Mouse (Mus musculus) spleen, adult 12 weeks (tissue): ENCODE measurements around the gene Cd276.
A peak's percentile ranks its signal among the peaks of the same experiment; 100 is the strongest.
"Not testable (repeated sequence)": the region's sequence is repeated elsewhere in the genome, so short reads cannot be mapped to it uniquely, and the experiment has no call there.

ENCODE experiments used
- DNase-seq: peaks from one replicate; pipeline ENCODE4 v3.0.0; 2022; ENCODE audit warnings: low spot score

Cd276 gene

DNA sequence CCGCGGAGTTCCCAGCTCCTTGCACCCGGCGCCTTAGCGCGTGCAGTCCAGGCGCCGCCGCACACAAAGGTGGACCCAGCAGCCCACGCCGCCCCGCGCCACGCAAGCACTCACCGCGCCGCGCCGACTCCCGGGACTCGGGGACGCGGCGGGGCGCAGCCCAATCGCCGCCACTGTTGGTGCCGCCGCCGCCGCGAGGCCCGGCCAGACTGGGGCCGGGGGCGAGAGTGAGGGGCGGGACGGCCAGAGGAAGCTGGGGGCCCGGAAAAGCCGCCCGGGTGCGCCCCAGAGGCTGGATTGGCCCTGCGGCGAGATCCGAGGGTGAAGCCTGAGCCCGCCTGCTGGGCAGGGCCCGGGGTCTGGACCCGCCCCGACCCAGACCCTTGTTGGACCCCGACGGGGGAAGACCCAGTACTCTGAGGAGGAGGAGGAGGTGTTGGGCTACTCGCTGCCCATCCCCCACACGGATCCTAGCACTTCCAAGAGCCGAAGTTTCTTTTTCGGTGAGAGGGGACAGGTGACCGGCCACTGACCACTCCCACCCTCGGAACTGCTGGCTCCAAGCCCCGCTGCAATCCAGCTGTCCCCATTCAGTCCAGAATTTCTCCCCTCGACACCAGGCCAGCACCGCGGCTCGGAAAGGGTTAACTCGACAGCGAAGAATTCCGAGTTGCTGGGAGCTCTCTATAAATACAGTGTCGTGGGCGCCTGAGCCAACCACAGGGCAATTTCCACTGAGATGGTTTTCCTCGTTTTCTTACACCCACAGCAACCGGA lies at the start of gene Cd276:
TSS of gene Cd276 (minus strand) at position 530 of the 777 bp plus-strand sequence.
- no peak for DNase-seq

DNA sequence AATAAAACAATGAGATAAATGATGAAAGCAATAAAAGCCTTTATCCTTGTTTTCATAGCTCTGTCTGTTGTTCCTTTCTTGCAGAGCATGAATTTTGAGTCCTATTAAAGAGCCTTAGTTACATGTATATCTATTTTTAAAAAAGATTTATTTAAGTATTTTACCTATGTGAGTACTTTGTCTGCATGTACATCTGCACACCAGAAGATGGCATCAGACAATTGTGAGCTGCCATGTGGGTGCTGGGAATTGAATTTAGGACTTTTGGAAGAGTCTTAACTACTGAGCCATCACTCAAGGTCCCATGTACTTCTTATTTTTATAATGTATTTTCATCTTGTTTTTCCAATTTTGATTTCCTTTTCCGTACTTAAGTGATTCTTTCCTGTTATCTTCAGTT lies 40.1 kb upstream of the Cd276 start:
- DNase-seq, result no peak

DNA sequence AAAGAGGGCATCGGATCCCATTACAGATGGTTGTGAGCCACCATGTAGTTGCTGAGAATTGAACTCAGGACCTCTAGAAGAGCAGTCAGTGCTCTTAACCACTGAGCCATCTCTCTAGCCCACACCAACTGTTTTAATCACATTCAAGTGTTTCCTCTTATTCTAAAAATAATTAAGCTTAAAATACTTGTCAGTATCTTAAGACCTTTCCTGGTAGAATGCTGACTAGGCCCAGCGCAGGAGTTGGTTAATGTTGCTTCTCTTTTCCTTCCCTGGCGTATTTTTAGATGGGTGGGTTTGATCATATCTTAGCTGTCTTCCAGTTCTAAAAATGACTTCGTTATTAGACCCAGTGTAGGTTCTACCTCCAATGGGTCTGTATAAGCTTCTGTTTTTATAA lies 33.4 kb upstream of the Cd276 start:
- DNase-seq, result no peak

DNA sequence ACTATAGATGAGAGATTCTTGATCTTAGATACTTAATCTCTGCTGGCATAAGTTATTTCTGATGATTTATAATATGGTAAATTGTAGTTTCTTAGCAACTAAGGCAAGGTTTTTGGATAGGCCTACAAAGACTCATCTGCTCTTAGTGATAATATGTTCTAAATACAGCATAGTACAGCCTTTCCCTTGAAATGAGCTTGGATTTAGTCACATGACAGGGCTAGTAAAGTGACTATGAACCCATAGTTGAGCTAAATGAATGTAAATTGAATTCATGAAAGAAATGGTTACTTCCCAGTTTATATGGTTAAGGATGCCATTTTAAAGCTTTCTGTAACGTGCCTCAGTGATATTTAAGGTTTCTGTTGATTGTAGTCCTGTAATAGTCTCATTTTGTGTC lies 29.1 kb upstream of the Cd276 start:
- no peak for DNase-seq

DNA sequence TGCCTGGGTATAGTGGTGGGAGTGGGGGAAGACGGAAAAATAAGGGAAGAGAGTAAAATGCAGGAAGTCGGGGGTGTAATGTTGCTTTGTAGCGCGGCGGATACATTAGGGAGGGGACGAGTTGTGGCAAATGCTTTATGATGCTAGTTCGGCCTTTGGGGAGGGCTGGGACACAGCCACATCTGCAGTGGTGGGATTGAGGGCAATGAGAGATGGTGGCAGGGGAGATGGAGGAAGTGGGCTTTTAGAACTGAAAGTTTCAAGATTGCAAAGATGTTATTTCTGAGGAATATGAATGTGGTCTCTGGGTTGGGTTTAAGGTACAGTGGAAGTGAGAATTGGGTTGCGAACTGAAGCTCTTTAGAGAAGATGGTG lies 28.0 kb upstream of the Cd276 start:
- DNase-seq, result peak; percentile 17

DNA sequence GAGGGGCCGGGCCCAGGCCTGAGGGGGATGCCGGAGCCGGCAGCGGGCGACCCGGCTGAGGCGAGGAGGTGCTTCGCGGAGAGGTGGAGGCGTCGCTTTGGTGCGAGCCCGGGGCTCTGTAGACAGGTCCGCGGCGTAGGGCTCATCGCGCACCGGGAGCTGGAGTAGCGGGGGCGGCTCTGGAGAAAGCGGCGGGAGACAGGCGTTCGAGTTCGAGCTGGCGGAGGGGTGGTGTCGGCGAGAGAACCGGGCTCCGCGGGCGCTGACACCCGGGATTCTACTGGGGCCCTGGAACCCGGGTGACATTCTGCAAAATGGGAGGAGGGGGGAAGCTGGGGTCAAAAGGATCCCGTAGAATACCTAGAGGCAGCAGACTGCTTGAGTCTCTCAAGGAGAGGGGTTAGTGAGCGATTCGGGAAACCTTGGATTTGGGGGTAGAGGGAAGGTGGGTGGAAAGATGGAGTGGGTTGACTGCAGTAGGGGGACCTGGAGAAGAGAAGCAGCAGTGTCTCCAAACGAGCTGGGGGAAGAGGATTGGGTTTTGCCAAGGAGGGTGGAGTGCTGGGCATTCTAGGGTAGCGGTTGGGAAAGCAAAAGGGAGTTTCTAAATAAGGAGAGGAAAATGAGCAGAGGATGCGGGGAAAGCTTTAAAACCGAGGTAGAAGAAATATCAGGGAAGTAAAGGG lies 27.5 kb upstream of the Cd276 start:
- peak; percentile 15 for DNase-seq

DNA sequence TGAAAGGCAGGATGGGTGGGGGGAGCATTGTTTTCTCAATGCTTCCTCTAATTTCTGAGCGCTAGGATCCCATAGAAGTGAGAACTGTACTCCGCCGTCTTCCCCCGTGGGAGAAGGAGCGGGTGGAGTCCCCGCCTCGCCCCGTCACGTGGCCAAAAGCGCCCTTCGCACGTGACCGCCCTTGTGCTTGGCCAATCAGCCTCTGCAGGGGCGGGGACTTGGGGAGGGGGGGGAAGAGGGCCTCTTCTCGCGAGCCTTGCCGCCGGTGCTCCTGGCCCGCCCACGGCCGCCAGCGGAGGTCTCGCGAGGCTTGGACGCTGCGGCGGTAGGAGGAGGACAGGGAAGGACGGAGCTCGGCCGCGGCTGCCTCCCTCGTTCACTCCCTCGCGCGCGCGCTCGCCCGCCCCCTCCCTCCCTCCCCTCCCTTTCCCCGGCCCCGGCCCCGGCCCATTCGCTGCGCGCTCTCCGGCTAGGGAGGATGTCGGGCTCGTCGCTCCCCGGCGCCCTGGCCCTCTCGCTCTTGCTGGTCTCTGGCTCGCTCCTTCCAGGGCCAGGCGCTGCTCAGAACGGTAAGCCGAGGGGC lies 26.8 kb upstream of the Cd276 start, which contains the start of gene Nptn:
TSS of gene Nptn (plus strand) at position 283 of the 583 bp plus-strand sequence.
- peak; percentile 93 for DNase-seq

DNA sequence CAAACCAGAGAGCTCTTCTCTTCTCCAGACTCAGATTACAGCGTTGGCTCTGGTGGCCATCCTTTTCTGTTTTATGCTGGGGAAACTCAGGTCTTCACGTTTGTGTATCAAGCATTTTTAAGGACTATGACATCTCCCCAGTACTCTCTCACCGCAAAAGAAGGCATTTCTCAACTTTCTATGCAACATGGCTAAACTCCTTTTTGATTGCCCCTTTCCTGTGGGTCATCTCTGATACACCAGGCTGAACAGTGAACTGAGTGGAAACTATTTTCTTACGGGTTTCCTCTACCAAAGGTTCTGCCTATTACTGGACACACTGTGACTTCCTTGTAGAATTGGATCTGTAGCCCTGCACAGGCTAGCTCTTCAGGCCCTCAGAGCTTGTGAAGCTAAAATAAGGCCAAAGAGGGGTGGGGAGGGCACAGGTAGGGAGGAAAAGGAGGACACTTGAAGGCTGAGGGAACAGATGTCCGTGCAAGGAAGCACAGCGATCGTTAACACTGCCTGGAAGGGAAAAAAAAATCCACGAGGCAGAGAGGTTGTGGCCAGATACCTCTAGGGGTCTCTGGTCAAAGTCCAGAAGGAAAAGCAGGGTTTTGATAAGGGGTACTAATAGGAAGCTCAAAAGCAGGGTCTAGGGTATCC lies 26.2 kb upstream of the Cd276 start:
- DNase-seq, result no peak

DNA sequence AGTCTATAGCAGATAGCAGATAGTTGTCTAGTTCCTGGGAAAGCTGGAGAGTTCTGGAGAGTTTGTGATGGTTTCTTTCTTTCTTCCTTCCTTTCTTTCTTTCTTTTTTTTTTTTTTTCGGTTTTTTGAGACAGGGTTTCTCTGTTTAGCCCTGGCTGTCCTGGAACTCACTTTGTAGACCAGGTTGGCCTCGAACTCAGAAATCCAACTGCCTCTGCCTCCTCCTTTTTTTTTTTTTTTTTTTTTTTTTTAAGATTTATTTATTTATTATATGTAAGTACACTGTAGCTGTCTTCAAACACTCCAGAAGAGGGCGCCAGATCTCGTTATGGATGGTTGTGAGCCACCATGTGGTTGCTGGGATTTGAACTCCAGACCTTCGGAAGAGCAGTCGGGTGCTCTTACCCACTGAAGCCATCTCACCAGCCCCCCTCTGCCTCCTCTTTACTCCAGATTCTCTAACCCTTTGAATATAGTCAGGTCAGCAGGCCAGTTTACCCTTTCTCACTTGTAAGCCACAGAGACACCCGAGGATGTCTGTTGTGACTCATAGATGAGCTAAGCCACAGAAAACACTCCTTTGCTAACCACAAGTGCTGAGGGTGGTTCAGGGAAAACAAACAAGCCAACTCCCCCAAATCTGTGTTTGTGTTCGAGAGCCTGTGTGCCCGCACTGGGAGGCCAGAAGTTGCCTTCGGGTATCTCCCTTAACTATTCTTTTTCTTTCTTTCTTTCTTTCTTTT lies 25.4 kb upstream of the Cd276 start:
- not testable (repeated sequence) for DNase-seq

DNA sequence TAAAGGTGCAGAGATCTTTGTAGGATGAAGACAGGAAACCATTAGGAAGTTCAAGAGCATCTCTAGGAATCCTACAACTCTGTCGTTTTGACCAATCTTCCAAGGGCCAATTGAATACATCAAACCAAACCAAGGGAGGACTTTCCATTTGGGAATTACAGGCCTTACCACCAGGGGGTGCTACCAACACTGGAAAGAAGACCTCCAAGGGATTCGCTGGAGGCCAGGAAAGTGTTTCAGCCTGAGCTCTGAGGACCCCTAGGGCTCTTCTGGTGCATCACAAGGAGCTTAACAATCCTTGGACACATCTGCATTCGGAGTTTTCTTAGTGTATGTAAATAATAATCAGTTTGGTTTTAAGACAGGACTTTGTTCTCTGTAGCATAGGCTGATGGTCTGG lies 23.4 kb upstream of the Cd276 start:
- peak; percentile 53 for DNase-seq

DNA sequence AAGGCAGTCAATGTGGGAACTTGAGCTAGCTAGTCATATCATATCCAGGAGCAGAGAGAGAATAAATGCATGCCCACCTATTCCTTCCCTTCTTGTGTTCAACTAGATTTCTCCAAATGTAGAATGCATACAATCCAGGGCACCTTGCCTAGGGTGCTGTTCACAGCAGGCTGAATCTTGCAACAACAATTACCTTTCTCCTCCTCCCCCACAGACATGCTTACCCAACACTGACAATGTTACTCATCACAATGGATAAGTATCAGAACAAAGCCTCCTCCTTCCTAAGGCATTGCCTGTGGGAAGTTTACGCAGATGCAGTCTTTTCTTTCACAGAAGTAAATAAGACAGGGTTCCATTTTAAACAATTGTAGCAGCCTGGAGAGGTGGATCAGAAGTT lies 15.8 kb upstream of the Cd276 start:
- DNase-seq, result no peak

DNA sequence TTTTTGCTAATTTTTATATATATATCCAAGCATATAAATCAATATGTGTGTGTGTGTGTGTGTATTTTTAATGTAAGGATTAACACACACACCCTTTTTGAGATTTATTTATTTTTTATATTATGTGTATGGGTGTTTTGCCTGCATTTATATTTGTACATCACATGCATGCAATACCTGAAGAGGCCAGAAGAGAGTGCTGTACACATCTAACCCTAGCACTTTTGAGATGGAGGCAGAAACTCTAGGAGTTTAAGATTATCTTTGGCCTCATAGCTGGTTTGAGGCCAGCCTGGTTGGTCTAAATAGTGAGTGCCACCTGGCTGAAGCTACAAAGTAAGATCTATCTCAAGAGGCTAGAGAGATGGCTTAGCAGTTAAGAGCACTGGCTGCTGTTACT lies 12.4 kb upstream of the Cd276 start:
- DNase-seq, result no peak

DNA sequence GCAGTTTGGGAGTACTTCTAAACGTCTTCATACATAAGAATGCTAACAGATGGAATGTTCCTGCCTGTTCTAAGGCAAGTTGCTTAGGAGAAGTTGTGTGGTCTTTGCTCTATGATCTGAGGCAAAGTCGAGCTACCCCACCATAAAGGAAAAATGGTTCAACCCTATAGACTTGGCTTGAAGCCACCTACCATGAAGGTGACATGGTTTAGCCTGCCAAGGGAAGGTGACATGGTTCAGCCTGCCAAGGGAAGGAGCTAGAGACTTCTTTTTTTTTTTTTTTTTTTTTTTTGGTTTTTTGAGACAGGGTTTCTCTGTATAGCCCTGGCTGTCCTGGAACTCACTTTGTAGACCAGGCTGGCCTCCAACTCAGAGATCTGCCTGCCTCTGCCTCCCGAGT lies 10.7 kb upstream of the Cd276 start:
- DNase-seq, result not testable (repeated sequence)

DNA sequence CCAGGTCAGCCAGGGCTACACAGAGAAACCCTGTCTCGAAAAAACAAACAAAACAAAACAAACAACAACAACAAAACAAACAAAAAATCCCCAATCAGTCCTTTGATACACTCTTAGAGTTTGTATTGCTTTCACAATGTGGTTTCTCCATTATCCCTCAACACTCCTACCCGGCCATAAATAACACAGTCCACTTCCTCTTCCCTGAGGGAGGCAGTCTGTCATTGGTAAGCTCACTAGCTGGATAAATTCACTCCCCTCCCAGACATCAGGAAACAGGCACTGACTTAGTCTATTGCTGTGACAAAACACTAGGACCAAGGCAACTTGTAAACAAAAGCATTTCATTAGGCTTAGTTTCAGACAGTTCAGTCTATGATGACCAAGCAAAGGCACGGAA lies 5.0 kb upstream of the Cd276 start:
- DNase-seq, result no peak

DNA sequence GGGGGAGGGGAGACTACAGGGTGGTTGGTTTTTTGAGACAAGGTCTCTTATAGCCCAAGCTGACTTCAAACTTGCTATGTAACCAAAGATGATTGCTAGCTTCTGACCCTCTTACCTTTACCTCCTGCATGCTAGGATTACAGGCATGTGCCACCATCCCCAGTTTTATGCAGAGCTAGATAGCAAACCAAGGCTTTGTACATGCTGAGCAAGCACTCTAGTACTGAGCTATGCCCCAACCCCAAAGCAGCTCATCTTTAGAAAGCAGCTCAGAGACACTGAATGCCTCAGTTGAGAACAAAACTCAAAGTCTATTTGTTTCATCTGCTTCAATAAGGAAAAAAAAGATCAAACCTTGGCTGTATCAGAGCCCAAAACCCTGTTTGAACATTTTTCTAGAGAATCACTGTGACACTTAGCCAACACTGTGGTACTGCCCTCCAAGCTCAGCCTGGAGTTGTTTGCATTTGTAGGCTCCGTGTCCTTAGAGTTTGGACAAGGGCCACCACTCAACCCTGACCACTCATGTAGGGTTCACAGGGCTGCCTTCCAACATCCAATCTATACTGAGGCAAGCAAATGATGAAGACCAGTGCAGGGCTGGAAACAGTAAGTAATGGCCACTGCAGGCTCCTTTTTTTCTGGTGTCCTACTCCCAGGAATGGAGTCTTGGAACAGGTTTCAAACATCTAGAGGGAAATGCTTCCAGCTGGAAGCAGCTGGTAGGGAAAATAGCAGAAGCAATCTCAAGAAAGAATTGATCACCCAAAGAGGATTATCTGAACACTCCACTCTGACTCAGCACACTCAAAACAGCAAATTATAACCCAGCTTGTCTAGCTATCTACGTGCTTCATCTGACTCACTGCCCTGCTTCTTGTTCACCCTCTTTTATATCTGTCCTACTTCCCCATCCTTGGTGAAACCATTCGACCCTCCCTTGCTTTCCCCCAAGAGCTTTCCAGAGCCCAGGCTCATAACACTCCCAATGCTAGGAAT lies 2.5 kb upstream of the Cd276 start:
- no peak for DNase-seq

DNA sequence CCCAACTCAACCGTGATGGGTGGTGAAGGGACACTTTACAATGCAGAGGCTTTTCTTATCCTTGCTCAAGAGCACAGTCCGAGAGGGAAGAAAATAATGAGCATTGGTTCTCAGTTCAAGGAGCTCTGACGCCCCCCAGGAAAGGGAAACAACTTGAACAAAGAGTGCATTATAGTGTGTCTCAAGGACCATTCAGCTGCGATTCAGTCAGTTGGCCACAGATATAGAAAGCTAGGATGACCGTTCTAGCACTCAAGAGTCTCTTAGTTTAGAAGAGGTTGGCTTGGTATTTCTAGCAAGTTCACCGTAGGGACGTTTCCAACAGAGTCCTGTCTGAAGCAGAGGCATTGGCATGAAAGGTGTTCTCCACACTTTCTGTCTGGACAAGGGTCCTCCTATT lies 1.4 kb upstream of the Cd276 start:
- DNase-seq, result no peak

DNA sequence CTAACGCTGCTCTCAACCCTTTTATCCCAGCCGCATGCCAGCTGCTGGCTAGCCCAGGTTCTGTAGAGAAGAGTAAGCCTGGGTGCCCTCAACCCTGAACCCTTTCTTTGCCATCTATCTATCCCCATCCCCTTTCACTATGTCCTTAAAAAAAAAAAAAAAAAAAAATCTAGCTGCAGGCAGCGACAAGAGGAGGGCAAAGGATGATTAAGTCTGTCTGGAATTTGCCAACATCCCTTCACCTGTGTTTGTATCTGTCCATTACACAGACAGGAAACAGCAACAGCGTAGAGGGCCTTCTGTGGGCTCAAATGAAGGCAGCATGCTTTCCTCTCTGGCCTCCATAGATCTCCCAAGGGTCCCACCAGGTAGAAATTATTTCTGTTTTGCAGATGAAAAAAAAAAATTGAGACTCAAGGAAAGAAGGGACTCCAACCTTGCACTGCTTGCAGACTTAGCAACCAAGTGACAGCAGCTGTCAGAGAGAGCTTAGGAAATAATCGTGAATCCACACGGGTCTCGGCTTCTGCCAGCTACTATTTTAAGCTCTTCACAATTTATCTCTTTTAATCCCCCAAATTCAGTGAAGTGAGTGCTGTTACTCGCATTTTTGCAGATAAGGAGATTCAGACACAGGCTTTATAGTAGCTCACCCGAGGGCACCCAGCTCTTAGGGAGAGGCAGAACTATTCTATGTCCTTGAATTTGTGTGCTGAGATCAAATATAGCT lies 613 bp upstream of the Cd276 start:
- DNase-seq, result no peak

DNA sequence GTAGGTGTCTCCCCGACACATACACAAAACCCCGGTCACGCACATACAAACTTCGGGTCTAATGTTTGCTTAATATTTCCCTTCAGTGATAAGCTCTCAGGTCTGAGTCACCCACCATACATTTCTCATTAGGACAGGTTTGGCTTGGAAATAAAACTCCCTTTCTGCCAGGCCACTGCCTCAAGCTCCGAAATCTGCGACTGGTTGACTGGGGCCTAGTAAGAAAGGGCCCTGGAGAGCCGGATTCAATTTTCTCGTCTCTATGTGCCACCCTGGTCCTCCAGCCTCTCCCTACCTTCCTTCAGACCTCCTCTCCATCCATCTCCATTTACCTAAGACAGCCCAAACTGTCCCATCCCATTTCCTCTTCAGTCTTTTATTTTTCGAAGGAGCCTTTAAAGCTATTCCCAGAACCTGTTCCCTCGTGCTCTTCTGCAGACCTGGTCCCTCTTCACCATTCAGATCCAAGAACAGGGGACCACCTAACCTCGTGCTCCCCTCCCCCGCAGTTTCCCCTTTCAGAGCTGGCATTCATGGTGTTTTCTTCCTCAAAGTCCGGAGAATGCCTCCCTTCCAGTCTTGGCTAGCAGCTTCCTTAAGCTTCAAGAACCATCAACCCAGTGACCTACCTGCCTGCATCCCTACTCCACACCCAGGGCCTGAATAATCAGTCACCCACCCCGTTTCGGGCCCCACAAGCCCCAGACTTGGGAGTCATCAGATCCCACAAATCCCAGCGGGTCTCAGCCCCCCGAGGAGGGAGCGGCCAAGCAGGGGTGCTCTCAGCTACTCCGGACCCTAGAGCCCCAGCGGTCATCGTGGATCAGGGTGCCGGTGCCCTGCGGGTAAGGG lies 955 bp downstream of the Cd276 start:
- no peak for DNase-seq

DNA sequence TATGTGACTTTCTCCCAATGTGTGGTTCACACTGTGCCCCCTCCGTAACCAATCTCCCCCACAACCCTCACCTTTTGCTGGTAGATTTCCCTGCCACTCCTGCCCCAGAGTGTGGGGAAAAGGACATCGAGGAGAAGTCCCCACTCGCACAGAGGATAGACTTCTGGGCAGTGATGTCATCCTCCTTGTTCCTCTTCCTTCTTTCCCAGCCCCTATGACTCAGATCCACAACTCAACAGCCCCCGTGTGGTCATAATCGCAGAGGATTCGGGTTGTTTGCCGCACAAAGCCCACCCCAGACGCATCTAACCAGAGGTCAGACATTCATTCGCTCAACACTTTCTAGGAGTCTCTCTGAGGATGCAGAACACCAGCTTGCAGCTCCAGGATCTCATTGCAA lies 3.2 kb downstream of the Cd276 start:
- DNase-seq, result no peak
